Mouse (Mus musculus) brown adipose tissue, adult 24 weeks (tissue): ENCODE measurements at regions not wholly inside any gene's neighbourhood (a gene's known extent, or its start where the extent isn't known, plus 50 kb on each side); places are given as distances from the start of the nearest gene placed in this dataset.
A peak's percentile ranks its signal among the peaks of the same experiment; 100 is the strongest.

Source experiments
- H3K27ac ChIP-seq: fragments of 200-500 bp; replicated peaks from 2 replicates; pipeline ENCODE4 v1.5.1; 2012; ENCODE audit warnings: low read depth, mild to moderate bottlenecking, low read length
- H3K4me1 ChIP-seq: fragments of 200-500 bp; 2 replicates; pipeline ENCODE4 v1.6.1; 2012; ENCODE audit warnings: low read length, mixed read lengths; ENCODE audit not compliant: control insufficient read depth, insufficient read depth, insufficient read length
- H3K4me3 ChIP-seq: fragments of 200-500 bp; 2 replicates; pipeline ENCODE4 v1.5.1; 2012; ENCODE audit warnings: low read depth, mild to moderate bottlenecking, low read length, moderate library complexity; ENCODE audit not compliant: insufficient read depth

DNA sequence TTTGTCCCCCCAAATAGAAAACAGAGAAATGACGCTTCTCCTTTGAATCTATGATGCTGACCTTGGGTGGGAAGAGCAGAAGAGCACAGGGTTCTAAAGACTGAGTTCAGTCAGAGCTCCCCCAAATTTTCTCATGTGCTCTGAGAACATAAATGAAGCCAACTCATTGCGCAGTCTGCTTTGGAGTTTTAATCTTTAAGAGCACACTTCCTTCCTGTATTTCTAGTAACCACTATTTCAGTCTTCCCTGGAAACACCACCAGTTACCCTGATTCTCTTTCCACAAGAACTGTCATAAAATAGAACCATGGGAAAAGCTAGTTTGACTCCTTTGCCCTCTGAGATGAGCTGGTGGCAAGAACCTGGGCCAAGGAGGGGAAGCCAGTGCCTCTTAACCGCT, 163.2 kb downstream of the Tmem17 start:
- Histone ChIP-seq H3K4me3 (no peak overlapping the region), H3K27ac (no peak overlapping the region), H3K4me1 (peaks cover 3% of the 10 kb centered on the region)

DNA sequence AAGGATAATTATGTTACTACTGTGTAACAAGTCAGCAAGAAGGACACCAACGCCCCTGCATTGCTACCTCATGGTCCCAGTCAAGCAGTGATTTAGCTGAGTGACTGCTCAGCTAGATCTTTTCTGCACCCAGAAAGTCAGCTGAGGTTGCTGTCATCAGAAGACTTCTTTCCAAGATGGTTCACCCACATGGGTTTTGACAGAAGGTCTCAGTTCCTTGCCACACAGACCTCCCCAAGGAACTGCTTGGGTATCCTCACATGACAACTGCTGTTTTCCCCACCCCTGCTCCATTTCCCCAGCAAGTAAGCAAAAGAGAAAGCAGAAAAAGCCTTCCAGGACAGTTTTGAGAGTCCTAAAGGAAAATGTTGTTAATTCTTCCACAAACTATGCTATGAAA, 163.9 kb downstream of the Tmem17 start:
- no peak overlapping the region for H3K27ac ChIP-seq
- H3K4me3 ChIP-seq = no peak overlapping the region
- H3K4me1 ChIP-seq = peaks cover 3% of the 10 kb centered on the region

DNA sequence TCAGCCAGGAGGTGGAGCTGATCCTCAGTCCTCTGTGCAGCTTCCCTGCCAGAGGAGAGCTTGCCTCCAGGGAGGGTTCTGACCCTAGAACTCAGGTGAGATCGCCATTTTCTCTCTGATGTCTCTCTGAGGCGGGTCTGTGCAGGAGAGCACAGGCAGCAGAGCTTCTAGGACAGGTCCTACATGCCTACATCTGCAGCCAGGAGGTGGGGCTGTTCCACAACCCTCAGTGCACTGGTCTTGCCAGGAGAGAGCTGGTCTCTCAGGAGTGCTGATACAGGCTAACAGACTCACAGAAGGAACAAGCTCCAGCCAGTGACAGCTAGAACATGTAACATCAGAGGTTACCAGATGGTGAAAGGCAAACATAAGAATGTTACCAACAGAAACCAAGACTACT, 165.4 kb downstream of the Tmem17 start:
- Histone ChIP-seq H3K4me1 (peaks cover 3% of the 10 kb centered on the region), H3K4me3 (no peak overlapping the region), H3K27ac (no peak overlapping the region)

DNA sequence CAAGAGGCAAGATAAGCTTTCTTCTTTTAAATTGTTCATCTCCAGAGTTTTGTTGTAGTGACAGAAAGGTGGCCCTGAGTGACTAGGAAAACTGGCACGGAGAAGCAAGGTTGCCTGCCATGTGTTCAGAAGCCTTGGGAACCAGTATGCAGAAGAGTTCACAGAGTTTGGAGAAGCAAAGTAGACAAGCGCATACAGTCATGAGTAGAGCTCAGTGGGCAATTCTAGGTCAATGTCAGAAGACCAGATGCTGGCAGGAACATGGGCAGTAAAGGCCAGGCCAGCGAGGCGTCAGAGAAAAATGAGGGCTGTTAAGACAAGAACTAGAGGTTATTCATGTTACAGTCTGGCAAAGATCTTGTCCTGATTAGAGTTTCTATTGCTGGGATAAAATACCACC, 172.7 kb downstream of the Tmem17 start:
- no peak overlapping the region for H3K27ac ChIP-seq
- no peaks in the 10 kb centered on the region for H3K4me1 ChIP-seq
- no peak overlapping the region for H3K4me3 ChIP-seq

DNA sequence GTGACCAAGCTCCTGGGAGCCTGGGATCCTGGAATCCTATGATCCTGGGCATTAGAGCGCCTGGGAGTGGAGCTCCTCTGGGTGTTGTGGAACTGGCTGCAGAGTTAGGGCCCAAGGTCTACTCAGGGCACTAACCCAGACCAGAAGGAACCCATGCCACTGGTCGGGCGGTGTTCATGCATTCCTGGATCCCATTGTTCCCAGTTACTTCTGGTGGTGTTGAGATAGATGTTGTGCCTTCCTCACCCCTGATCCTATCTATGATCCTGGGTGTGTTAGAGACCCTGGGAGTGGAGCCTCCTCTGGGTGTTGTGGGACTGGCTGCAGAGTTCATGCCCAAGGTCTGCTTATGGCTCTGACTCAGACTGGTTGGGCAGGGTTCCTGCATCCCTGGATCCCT, 169.9 kb downstream of the B3gnt2 start:
- H3K4me3 ChIP-seq = no peak overlapping the region
- peaks cover 11% of the 10 kb centered on the region for H3K4me1 ChIP-seq
- no peak overlapping the region for H3K27ac ChIP-seq

DNA sequence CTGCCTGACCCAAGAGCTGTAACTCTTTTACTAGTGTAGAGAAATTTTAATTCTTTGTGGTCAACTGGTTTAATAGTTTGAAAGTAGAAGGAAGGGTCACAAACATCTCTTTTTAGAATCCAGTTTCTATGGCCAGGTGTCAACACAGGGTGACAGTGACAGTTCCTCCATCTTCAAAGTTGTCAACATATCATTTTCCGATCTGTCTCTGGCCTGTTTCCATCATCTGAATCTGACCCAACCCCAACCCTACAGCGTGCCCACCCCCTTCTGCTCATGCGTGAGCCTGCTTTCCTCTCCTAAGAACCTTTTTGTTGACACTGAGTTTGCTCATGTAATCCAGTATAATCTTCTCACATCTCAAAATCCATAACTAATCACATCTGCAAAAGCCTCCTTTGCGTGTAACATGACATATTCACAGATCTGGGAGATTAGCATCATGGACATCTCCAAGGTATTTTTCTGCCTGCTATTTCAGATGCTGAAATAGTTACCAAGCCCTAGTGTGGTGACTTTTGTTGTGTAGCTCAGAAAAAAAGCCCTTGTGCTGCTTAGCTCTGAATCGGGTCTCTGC, 168.4 kb downstream of the B3gnt2 start:
- H3K4me1 ChIP-seq = peaks cover 11% of the 10 kb centered on the region
- no peak overlapping the region for H3K4me3 ChIP-seq
- no peak overlapping the region for H3K27ac ChIP-seq

DNA sequence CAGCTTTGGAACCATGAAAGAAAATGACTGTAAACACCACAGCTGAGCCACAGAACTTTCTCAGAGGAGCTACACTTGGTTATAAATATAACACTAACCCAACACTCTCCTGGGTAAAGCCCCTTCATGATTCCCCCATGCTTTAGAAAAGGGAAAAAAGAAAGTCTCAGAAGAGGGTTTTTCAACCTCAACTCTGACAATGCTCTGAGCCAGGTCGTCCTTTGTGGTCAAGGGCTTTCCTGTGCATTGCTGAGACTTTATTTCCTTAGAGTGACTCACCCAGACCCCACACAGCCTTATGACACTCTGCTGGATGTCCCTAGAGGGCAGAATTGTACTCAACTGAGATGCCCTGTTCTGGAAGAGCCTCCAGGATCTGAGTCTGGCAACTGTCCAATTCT, 167.8 kb downstream of the B3gnt2 start:
- Histone ChIP-seq H3K4me1 (peaks cover 11% of the 10 kb centered on the region), H3K4me3 (no peak overlapping the region), H3K27ac (no peak overlapping the region)

DNA sequence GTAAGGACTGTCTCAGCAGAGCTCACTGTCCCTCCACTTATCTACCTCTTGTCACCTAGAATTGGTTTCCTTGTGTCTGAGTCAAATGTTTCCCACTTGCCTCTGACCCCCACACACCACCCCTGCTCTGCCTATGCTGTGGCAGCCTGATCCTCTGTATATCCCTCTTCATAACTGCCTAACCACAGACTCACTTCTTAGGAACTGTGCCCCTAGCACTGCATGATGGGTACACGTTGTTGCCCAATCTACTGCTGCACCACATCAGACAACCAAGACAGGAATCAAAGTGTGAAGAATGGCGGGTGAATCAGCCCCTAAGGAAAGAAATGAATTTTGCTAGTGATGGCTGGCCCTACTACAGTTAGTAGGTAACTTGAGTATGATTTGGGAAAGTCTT, 167.4 kb downstream of the B3gnt2 start:
- peaks cover 11% of the 10 kb centered on the region for H3K4me1 ChIP-seq
- no peak overlapping the region for H3K27ac ChIP-seq
- no peak overlapping the region for H3K4me3 ChIP-seq

DNA sequence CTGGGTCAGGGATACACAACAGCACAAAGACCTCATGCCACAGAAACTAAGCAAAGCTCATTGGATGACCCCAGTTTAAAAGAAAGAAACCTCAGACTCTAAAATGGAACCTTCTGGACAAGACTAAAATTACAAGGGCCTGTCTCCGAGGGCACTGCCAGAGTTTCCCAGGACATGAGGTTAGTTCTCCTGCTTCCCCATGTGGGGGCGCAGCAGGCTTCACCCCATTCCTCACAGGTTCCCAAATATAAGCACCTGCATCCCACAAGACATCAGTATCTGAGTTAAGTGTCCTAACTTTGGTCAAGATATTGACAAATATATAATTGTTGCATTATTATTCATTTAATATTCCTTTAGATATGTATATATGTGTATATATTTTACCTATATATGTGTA, 166.8 kb downstream of the B3gnt2 start:
- Histone ChIP-seq H3K27ac (no peak overlapping the region), H3K4me1 (peaks cover 11% of the 10 kb centered on the region), H3K4me3 (no peak overlapping the region)

DNA sequence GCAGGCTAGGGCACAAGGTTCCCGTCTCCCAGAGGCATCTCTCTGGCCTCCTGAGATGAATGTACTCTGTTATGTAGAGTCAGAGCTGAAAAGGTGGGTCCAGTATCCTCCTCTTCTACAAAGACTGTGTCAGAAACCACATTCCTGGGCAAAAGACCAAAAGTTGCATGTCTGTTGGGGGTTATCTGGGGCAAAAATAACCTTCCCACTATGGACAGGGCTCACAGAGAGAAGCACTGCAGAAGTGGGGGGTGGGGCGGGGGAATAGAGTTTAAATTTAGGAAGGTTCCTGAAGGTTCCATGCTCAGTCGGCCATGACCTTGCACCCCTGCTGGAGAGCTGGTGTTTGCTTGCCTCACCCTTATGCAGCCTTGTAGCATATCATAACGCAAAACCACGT, 165.9 kb downstream of the B3gnt2 start:
- peaks cover 11% of the 10 kb centered on the region for H3K4me1 ChIP-seq
- H3K27ac ChIP-seq = peak overlapping the region; percentile 7; the same call in 1 of the 2 replicates
- H3K4me3 ChIP-seq = no peak overlapping the region

DNA sequence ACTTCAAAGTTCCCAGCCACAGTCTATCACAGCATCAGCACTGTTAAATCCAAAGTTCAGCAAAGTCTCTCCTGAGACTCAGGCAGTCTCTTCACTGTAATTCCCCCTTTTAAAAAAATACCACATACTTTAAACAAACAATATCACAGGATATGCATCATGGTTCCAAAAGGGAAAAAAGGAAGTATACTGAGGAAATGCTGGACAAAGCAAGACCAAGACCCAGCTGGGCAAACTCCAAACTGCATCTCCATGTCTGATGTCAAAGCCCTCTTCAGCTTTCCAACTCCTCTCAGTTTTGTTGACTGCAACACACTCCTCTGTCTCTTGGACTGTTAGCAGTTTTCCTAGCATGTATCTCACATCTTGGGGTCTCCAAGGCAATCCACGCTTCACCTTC, 165.5 kb downstream of the B3gnt2 start:
- Histone ChIP-seq H3K27ac (peak overlapping the region; percentile 7; the same call in 1 of the 2 replicates), H3K4me3 (no peak overlapping the region), H3K4me1 (peaks cover 11% of the 10 kb centered on the region)

DNA sequence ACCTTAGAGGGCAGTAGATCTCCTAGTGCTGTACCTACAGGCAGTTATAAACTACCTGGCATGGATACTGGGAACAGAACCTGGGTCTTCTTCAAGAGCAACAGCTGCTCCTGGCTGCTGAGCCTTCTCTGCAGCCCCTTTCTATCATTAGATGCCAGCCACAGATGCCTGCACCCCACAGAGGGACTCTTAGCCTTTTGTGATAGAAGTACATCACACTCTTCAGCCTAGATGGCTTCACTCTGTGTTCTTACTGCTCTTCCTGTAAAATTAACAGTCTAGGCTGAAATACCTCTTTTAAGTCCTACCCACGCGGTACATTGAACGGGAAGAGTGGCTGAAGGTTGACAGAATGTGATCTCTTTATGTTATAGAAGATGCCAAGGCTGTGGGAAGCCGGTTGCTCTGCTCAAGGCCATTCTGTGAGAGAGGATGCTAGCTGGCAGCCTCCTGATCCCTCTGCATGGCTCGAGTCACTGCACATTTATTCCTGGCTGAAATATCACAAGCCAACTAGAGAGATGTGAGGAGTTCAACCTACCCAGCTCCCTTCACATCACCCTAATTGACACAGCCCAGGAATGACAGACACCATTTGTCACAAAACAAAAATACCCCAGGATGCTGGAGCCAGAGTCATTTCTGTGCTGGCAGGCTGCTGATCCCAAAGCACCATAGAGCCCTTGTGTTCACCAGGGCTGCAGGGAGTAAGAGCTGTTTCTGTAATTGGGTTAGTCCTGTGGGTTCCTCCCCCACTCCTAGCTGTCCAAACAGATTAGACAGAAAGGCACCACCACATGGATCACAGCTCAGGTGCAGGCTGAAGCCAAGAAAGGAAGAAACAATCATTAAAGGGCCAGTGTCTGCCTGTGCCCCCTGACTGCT, 162.5 kb downstream of the B3gnt2 start:
- H3K4me1 ChIP-seq = peaks cover 11% of the 10 kb centered on the region
- no peak overlapping the region for H3K27ac ChIP-seq
- no peak overlapping the region for H3K4me3 ChIP-seq

DNA sequence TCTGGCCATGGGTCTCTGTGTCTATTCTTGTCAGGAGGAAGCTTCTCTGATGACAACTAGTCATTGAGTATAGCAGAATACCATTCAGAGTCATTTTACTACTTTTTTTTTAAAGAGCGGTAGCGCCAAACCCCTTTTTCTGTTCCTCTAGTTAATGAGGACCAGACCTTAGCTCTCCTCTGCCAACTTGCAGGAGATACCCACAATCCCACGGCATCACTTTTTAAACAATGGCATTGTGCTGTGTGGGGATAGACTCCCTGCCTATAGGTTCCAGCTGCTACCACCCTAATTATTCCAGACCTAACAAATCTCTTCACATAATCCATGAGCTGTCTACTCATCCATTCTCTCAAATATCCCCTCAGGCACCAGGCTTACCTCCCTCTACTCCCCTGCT, 154.7 kb downstream of the B3gnt2 start:
- Histone ChIP-seq H3K27ac (no peak overlapping the region), H3K4me1 (no peaks in the 10 kb centered on the region), H3K4me3 (no peak overlapping the region)
